Mouse (Mus musculus) adrenal gland, adult (tissue): ENCODE results near the gene Plekho1.
A peak's percentile ranks its signal among the peaks of the same experiment; 100 is the strongest.
"Not testable (repeated sequence)": the region's sequence is repeated elsewhere in the genome, so short reads cannot be mapped to it uniquely, and the experiment has no call there.

Source experiments
- DNase-seq, 2 experiments: peaks; one replicate each; pipeline ENCODE4 v3.0.0; 2022 to 2023; ENCODE audit warnings: low spot score in 1 of 2; ENCODE audit not compliant: inconsistent age in 2 of 2

The Plekho1 gene

DNA sequence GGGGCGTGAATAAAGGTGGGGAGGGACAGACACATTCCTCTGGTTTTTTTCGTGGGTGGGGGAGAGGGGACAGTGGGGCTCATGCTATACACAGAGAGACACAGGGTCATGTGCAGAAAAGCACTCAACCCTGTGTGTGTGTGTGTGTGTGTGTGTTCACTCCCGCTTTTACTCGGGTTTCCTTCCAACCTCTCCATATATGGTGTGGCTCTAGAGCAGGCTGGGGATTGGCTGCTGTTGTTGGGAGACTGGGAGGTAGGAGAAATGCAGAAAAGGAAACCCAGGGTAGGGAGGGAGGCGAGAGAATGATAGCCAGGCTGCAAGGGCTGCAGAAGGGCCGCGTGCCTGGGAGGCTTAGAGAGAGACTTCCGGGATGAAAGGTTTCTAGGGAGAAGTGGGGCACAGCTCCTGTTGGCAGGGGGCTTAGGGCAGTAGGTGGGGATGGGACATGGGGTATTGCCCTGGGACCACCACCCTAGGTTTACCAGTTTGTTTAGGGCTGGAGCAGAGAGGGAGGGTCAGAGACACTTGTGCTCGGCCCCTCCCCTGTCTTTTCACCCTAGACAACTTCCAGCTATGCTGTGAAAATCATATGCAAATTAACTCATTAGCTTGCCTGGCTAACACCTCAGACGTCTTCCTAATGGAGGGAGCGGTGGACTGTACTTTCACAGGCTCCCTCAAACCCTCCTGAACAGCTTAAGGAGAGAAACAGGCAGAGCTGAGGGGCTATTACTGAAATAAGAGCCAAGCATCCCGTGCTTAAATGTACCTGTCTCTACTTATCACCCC, 10.4 kb downstream of the Plekho1 start:
- peak in 1 of 2 experiments; percentile 63 for DNase-seq

DNA sequence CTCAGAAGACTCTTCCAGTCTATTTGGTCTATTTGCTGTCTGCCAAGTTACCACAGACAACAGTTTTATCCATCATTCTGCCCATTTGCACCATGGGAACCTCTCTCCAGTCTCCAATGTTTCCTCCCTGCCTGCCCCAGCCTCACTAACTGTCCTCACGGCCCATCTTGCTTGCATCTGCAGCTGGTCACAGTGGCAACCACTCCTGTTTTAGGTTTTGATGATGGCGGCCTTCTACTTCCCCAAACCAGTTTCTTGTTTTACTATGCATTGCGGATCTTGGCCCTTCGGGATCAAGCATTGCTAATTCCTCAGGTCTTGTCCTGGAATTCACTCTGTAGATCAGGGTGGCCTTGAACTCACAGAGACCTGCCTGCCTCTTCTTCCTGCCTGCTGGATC, 13.7 kb downstream of the Plekho1 start:
- DNase-seq, result no peak

DNA sequence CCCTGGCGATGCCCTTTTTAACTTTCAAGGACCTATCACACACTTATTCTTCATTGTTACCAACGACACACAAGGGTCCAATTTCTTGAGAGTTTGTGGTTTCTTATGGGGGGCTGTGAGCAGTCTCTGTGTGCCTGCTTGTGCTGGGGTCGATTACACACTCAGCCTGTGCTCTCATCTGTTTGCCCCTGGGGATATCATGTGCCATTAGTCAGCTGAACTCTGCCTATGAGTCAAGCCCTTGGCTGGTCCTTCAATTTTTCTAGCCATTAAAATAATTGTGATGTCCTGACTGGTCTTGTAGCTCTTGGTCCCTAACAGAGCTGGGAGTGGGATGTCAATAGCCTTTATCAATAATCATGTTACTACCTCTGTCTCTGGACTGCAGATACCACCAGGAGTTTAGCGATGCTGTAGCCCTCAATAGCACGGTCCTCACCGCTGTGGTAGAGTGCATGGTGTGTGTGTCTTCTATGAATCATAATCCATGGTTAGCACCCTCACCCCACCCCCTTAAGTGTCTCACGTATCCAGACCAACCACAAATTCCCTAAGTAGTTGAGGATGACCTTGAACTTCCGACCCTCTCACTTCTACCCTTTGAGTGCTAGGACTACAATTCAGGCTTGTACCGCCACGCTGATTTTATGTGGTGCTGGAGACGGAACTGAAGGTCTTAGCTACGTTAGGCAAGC, 15.4 kb downstream of the Plekho1 start:
- no peak for DNase-seq

DNA sequence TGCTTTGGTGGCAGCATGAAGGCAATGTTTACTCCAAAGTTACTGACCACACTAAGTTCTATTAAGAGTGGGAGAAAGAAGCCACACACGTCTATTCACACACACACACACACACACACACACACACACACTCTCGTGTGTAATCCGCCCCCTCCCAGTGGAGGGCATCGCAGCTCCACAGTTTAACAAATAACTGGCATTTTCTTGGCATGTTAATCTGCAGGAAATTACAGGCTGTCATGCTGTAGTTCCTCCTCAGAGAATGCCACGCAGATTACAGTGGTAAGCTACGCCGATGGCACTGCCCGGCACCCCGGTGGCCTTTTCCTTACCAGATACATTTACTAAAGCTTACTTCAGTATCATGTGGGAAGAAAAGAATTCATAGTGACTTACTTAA, 17.5 kb downstream of the Plekho1 start:
- no peak for DNase-seq

DNA sequence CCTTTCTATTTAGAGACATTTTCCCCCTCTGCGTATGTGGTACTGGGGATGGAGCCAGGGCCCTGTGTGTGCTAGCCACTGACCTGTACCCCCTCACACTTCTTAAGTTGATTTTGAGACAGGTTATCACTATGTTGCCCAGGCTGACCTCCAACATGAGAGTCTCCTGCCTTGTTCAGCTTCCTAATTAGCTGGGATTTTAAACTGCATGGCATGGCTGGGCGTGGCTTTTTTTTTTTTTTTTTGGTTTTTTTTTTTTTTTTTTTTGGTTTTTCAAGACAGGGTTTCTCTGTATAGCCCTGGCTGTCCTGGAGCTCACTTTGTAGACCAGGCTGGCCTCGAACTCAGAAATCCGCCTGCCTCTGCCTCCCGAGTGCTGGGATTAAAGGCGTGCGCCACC, 18.2 kb downstream of the Plekho1 start:
- DNase-seq, result not testable (repeated sequence)

DNA sequence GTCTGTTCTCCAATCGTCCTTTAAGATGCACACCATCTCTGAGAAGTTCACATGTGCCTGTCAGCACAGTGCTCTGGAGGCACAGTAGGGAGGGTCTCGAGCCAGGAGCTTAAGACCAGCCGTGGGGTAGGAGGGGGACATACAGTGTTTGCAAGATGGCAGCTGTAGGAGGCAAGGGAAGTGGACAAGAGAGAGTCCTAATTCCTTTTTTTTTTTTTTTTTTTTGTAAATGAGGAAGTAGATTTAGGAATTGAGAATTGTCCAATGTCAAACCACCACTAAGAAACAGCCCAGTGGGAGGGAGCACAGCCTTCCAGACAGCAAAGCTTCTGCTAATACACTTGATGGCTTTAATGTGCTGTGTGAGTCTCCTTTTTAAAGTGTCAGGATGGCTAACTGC, 18.7 kb downstream of the Plekho1 start:
- no peak for DNase-seq

DNA sequence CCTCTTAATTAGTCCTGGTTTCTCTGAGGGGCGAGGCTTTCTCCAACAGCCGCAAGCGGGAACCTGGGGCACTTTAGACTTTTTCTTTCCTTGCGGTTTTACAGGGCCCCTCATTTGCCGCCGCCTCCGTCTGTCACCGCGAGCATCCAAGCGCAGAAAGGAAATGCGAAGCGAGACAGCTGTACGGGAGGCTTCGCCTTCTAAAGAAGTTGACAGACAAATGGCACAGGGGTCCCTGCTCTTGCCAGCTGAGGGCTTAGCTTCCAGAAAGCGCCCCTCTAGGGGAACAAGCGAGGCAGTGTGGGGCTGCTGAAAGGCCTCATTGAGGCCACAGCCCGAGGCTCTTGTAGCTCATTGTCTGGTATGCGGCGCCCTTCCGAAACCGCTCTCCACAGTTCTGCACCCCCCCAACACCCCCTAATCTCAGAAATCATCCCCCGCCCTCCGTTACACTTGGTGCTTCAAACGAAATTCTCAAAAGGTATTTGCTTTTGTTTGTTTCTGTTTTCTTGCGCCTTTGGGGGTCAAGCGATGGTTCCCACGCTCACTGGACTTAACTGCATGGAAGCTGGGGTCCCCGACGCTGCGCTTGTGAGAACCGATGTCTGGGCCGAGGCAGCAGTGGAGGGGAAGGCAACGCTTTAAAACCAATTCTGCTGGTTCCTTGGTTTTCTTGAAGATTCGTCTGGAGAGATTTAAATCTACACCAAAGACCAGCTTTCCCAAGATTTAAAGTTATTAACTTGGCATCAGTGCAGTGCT, 22.7 kb downstream of the Plekho1 start:
- DNase-seq, result no peak

DNA sequence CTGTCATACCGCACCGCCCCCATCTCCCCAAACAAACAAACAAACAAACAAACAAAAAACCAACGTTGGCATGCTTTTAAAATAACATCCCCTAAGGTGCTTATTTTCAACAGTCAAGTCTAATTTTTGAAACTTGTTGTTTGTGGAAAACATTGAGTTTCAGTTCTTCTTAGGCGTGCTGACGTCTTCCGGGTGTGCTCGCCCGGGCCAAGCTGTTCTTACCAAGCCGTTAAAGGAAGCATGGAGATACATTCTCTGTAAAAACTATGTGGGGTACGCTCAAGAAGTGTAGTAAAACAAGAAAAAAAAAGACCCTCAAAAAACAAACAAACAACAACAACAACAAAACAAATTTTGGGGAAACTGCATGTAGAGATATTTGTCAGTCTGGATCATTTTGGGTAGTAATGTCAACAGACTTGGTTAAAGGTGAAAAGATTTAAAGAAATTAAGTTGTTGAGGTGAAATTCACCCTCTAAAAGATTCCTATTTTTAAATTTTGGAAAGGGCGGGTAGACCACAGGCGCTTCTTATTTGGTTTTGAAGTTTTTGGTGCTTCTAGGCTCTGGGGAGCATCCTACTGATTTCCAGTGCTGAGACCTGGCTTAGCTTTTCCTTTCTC, 23.4 kb downstream of the Plekho1 start:
- no peak for DNase-seq

DNA sequence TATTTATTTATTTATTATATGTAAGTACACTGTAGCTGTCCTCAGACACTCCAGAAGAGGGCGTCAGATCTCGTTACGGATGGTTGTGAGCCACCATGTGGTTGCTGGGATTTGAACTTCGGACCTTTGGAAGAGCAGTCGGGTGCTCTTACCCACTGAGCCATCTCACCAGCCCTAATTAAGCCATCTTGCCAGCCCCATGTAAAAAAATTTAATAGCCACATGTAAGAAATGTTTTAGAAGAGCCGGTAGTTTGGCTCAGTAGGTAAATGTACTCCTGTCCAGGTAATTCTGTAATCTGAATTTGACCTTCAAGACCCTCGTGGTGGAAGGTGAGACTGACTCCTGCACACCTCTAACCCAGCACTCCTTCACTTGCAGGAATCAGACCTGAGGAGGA, 25.1 kb downstream of the Plekho1 start:
- not testable (repeated sequence) for DNase-seq

DNA sequence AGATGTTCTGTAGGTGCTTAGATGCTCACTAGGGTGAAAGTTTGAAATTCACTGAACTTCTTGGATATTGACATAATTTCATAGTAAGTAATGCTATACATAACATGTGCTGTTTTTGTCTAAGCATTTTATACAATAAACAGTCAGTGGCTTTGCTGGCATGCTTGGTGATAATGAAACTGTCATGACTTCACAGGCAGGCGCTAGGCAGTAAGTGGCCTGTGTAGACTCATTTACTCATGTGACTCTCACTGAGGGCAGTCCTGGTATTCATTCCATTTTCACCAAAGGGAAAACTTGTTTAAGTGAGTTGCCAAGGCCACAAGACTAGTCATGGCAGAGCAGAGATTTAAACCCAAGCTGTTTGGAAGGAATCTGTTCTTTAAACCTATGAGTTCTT, 26.5 kb downstream of the Plekho1 start:
- no peak for DNase-seq

DNA sequence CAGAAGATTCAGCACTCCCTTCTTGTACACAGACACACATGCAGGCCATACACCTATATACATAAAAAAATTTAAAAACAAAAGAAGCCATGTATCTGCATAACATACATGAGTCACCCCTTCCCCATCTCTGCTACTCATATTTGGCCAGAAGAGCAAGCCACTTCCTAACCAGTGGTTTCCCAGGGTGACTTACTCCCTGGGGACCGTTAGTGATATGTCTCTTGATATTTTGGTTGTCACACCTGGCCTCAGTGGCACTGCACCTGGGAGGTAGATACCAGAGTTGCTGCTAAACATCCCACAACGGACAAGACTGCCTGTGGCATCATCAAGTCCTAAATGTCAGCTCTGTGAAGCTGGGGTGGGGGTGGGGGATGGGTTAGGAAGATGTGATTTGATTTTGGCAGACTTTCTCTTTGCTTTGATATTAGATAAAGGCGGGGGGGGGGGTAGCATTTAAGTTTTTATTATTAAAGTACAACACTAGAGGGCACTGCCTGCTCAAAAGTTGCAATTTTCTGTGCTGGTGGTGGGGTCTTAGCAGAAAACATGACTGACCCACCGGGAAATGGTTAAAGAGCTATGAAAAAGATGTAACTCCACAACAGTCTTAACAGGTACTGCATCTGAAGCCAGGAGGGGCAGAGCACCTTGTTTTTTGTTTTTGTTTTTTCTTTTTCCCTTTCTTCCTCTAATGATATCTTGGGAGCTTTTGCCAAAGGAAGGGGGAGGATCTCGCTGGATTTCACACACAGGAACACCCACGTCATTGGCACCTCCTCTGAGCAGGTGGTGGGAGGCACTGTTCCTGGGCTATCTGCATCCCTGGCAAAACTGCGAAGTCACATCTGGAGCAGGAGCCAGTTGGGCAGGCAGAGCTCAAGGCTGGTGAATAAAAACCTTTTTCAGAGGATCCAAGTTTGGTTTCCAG, 30.0 kb downstream of the Plekho1 start:
- DNase-seq, result peak in 1 of 2 experiments; percentile 62

DNA sequence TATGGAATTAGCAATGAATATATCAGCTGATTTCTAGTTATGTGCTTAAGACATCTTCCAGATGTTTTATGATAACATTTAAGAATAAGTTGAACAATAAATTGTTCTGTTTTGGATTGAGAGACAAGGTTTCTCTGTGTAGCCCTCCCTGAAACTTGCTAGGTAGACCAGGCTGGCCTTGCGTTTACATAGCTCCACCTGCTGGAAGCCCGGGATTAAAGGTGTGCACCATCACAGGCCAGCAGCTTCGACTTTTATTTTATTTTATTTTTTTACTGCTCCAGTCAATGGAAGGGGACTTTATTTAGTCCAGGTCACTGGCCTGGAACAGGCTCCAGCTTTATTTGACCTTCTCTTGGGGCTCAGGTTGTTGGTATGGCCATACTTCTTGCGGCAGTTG, 32.1 kb downstream of the Plekho1 start:
- DNase-seq, result peak in 1 of 2 experiments; percentile 59

DNA sequence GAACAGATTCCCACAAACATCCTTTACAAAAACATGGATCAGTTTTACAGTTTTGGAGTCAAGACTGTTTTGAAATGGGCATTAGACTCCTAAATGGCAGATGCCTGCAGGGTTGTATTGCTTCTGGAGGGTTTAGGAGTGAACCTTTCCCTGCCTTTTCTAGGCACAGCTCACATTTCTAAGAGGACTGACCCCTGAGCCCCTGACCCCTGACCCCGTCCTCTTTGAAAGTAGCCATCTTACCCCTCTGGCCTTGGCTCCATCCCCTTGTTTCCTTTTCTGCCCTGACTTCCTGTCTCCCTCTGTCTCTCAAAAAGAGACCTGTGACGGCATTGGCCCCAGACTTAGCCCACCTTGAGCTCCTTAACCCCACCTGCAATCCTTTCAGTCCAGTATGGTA, 32.6 kb downstream of the Plekho1 start:
- no peak for DNase-seq

DNA sequence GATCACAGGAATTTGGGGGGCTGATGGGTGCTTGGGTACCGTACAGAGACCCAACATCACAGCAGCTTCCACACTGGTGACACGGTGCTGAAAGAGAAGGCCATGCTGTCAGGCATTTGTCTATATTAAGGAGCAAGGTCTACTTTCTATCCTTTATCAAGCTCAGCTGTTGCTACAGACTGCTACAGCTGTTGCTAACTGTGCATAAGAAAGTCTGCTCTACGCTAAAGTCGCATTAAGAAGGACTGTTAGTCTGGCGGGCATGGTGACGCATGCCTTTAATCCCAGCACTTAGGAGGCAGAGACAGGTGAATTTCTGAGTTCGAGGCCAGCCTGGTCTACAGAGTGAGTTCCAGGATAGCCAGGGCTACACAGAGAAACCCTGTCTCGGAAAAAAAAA, 33.6 kb downstream of the Plekho1 start:
- DNase-seq, result not testable (repeated sequence)

DNA sequence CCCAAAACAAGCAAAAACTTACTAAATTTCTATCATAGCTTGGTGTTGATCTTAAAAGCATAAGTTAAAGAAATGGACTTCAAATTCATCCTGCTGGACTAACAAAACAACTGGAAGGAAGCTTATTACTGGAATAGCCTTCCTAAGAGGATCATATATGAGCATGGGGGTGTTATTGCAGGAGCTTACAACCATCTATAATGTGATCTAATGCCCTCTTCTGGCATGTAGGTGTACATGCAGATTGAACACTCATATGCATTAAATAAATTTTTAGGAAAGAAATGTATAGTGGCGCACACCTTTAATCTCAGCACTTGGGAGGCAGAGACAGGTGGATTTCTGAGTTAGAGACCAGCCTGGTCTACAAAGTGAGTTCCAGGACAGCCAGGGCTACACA, 36.0 kb downstream of the Plekho1 start:
- DNase-seq, result no peak

DNA sequence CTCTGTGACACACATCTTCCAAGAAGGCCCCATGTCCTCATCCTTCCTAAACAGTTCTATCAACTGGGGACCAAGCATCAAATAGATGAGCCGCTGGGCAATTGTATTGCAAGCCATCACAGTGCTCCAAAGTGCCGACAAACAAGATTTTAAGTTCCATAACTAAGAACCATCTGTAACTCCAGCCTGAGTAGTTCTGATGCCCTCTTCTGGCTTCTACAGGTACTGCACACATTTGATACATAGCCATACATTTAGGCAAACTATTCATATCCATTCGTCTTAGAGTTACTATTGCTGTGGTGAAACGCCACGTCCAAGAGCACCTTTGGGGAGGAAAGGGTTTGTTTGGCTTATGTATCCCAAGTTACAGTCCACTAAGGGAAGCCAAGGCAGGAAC, 36.7 kb downstream of the Plekho1 start:
- peak in 1 of 2 experiments; percentile 57 for DNase-seq

DNA sequence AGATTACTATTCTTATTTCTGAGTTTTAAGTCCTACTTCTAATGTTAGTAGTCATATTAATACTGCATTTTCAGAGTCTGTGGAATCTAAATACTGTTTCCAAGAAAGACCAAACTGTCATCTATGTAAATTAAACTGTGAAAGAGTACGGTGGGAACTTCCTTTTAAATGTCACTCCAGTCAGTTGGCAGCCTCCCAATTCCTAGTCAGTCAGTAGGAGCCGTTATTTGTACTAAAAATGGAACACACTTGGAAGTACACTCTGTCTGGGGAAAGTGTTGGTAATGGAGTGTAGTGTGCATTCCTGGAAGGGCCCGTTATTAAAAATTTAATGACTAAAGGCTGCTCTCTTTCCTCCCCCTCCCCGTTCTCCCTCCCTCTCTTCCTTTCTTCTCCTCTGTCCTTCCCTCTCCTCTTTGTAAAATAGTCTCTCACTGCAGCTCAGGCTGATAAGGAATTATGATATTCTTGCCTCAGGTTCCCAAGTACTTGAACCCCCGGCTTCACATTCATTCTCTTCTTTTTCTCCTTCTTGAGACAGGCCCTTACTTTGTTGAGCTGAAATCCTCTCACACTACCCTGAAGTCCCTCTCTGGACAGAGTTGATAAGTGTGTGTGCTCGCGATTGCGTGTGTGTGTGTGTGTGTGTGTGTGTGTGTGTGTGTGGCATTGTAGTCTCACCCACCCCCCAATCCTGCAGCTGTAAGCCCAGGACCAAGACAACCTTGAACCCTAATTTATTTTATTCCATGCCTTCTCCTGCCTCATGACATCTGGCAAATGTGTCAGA, 38.2 kb downstream of the Plekho1 start:
- peak in 1 of 2 experiments; percentile 67 for DNase-seq

DNA sequence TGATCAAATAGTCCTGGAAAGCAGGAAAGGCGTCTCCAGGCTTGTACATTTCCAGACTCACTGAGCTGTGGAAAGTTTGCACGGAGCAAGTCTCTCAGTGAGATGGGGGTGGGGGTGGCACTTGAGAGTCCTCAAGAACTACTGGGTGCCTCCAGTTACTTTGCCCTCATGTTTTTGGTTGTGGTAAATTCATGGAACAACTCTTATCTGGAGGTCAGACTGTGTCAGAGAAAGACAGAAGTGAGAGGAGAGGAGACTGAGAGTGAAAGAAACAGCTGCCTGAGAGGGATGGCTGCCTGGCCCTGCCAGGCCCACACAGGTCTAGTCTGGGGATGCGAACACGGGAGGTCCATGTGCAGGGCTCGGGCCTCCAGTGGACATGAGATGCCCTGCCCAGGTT, 40.5 kb downstream of the Plekho1 start:
- DNase-seq, result no peak

DNA sequence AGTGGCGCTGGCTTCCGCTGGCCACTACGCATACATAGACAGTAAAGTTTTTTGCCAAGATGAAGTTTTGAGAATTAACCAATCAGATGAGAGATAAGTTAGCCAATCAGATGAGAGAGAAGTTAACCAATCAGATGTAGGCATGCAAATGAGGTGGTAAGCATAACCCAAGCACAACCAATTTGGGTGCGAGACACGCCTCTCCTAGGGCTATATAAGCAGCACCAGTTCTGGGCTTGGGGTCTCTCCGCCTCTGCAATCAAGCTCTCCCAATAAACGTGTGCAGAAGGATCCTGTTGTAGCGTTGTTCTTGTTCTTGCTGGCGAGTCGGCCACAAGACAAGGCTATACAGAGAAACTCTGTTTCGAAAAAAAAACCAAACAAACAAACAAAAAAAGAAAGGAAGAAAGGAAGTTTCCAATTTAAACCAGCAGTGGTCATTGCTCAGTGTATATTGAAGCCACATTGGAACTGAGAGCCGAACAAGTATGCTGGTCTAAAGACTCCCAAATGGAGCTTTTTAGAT, 41.1 kb downstream of the Plekho1 start:
- DNase-seq, result not testable (repeated sequence)
